Mouse (Mus musculus): Measurements from ENCODE around the gene Cubn.

GRCm38 (mm10) chr2:13373291-13373690 is 118.3 kb downstream of the Cubn start:
- TF ChIP-seq CTCF (IDR thresholded peaks at IDR 0.05; ENCODE audit: borderline replicate concordance, insufficient read depth, low read depth, low read length) (no peak), POLR2A (IDR thresholded peaks at IDR 0.05; ENCODE audit: borderline replicate concordance, insufficient read depth, low read length) (no peak)

All from cerebellum, adult 2 months (tissue).